Mouse (Mus musculus) R1 (cell line): ENCODE measurements around the gene Ankrd13b.

Source experiments
- DNase-seq: peaks from one replicate; pipeline ENCODE4 v3.0.0-alpha.2; 2018; ENCODE audit warnings: low read depth, low spot score

Gene Ankrd13b

DNA sequence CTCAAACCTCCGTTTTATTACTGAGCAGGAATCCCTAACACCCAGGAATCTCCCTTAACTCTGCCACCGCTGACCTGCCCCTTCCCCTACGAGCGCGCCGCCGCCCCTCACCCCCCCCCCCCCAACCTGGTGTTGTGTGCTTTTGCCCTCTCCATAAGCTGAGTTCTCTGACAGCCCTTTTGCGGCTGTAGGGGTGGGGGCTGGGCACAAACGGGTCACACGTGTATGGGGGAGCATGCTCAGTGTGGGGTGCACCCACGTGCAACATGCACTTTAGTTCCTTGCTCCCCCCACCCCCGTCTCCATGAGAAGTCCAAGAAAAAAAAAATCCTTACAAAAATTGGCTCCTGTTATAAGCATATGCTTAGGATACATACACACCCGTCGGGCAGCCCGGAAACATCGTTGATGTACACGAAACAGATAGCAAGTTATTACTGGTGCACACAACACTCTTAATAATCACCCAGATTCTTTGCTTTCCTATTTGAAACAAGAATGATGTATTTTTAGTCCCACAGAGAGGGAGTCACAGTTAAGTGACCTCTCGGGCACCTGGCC lies 2.9 kb upstream of the Ankrd13b start:
- no peak for DNase-seq

DNA sequence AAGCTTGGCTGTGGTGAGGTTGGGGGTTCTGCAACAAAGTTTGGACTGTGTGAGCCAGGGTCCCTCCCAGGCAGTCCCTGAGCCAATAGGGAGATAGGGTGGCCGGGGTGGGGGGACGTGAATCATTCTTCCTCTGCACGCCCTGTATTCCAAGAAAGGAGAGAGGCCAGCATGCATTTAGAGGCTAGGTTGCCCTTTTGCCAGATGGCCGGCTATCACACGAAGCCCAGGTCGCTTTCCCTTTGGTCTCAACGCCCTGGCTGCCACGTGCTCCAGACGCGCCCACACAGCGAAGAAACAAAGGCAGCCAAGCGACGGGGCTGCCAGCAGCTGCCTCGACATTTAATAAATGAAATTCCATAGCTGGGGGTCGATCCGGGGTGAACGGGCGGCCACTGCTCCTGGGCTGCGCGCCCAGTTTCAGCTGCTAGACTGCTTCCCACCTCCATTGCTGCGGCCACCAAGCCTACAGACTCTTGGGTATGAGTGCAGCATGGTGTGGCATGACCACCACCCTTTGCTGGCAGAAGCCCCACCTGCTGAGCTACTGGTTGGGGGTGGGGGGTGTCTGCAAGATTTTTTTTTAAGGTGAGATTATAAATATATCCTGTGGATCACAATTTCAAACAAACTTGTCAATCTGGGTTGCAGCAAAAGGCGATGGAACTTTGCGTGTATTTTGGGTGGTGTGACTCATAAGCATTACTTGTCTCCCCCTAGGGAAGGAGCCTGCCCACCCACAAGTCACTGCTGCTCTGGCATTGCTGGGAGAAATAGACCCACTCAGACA lies 2.2 kb upstream of the Ankrd13b start:
- DNase-seq = no peak

GRCm38 (mm10) chr11:77491123-77491501 lies 1.6 kb upstream of the Ankrd13b start:
- peak; percentile 94 for DNase-seq

DNA sequence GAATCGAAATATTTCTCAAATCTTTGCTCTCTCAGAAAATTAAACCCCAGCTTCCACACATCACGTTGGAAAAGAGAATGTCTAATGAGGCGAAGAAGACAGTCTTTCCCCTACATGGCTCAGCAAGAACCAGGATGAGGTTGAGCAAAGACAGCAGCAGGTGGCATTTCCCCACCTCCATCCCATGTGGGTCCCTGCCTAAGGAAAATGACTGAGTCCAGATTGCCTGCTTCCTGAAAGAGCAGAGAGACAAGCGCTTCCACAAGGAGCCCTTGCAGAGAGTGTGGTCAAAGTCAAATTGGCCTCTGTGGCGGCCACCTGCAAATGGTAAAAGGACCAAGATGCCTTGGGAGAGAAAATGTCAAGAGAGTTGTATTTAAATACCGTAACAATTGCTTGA lies 973 bp upstream of the Ankrd13b start:
- DNase-seq = no peak

- peak; percentile 55 for DNase-seq
Observed at GRCm38 (mm10) chr11:77488771-77489581, 502 bp downstream of the Ankrd13b start.

DNA sequence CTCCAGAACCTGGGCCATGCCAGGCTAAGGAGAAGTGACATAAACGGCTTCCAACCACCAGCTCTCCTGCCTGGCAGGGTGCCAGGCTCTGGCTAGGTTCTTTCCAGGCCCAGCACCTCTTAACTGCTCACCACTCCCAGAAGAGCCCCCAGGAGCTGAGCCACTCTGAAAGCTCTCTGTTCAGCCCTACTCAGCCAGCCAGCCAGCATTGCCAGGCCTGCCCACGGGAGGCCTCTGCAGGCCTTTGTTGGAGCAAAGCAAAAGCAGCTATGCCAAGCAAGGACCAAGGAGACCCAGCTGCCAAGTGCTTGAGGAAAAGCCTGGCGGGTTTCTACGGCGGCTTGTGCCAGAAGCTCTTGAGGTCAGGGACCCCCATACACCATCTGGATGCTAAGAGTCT lies 2.7 kb downstream of the Ankrd13b start:
- no peak for DNase-seq

- no peak for DNase-seq
Observed at GRCm38 (mm10) chr11:77485229-77485628, 4.2 kb downstream of the Ankrd13b start.

GRCm38 (mm10) chr11:77483510-77484255 lies 5.8 kb downstream of the Ankrd13b start:
- peak; percentile 44 for DNase-seq

GRCm38 (mm10) chr11:77483043-77483442 lies 6.4 kb downstream of the Ankrd13b start:
- DNase-seq = no peak

DNA sequence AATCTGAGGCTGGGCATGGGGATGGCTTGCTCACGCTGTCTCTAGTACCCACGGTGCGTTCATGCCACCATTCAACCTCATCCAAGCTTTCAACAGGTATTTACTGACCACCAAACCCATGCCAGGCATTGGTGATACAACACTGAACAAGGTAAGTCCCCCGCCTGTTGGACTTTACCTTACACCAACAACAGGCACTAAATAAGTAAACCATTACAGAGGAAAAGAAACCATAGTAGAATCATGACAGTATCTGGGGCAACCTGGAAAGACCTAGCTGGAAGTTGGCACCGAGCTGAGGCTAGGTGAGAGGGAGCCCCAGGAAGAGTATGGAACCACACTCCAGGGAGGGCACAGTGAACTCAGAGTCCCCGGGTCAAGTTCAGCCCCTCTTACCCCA lies 12.6 kb downstream of the Ankrd13b start:
- no peak for DNase-seq

GRCm38 (mm10) chr11:77476216-77476615 lies 13.3 kb downstream of the Ankrd13b start:
- DNase-seq = no peak

DNA sequence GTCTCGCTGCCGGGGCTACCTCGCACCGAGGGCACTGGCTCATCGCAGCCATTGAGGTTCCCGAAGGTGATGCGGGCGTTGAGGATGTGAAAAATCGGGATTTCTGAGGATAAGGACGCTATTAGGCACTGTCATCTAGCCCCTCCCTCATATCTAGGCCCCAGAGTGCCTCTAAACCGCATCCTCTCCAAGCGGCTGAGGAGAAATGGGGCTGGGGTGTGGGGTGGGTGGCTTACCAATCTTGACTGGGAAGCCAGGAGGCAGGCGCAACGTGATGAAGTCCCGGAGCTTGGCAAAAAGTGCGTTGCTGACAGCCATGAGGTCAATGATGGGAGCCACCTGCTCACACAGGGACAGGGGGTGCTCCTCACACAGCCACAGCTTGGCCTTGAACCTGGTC lies 16.7 kb downstream of the Ankrd13b start:
- DNase-seq = no peak

DNA sequence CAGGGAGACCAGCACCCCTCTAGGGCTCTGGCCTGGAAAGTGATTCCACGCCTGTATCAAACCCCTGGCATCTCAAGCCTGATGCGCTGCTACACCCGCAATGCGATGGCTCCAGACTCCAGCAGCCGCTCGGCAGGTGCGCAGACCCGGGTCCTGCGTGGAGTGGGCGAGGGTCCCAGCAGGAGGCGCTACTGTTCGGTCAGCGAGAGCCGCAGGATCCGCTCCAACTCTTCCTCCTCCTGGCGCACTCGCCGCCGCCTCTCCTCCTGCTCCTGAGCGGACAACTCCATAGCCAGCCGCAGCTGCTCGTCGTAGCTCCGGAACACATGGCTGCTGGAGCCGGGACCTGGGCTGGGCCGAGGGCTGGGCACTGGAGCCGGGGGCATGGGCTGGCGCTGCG lies 18.1 kb downstream of the Ankrd13b start:
- DNase-seq = peak; percentile 45

DNA sequence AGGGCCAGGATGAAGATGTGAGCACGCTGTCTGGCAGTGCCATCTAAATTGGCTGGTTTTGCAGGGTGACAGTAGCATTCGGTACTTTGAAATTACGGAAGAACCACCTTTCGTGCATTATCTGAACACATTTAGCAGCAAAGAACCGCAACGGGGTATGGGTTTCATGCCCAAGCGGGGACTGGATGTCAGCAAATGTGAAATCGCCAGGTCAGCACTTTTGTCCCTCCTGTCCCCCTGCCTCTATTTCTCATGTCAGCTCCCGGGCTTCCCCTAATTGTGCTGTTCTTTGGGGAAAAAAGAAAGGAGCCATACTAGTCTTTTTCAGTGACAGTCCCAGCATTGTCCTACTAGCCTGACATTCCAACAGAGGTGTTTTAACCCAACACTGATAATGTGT lies 21.1 kb downstream of the Ankrd13b start:
- no peak for DNase-seq

GRCm38 (mm10) chr11:77467784-77468183 lies 21.7 kb downstream of the Ankrd13b start:
- DNase-seq = peak; percentile 81

DNA sequence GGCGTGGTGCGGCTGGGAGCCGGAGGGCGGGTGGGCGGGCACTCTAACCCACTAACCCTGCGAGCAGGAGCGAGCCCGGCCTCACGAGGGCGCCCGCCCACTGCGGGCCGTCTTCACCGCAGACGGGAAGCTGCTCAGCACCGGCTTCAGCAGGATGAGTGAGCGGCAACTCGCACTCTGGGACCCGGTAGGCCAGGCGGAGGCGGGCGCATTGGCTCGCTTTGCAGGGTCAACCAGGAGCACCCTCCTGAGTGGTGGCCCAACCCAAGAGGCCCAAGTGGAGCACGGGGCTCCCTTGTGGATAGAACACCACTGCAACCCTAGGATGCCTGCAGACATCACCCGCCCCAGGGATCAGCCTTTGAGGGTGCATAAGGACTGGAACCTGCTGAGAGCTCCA lies 22.3 kb downstream of the Ankrd13b start:
- DNase-seq = peak; percentile 73

GRCm38 (mm10) chr11:77466544-77466943 lies 22.9 kb downstream of the Ankrd13b start:
- peak; percentile 30 for DNase-seq

- peak; percentile 59 for DNase-seq
Observed at GRCm38 (mm10) chr11:77465111-77465510, 24.4 kb downstream of the Ankrd13b start.

- DNase-seq = no peak
Observed at GRCm38 (mm10) chr11:77464684-77465083, 24.8 kb downstream of the Ankrd13b start.

DNA sequence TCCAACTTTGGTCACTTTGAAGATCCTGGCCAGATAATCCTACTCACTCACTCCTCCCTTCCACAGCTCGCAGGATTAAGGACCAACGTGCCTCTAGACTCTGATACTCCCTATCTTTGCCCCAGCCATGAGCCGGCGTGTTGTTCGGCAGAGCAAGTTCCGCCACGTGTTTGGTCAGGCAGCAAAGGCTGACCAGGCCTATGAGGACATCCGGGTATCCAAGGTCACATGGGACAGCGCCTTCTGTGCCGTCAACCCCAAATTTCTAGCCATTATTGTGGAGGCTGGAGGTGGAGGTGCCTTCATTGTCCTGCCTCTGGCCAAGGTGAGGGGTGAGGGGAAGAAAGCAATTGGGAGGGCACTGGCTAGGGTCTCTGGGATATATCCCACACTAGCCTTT lies 25.7 kb downstream of the Ankrd13b start:
- DNase-seq = no peak

DNA sequence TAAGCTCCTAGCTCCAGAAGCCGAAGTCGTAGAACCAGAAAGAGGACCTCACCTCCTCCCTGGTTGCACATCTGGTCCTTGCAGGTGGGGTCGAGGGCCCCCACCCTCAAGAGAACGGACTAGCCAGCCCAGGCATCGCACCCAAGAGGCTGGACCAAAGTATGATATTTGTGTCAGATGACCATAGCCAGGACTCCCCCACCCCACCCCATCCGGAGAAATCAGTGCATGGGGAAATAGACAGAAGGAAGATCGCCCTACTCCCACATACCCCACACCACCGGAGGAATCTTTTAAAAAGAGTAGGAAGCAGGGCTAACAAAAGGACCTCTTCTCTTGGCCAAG lies 26.4 kb downstream of the Ankrd13b start:
- no peak for DNase-seq
